Mouse (Mus musculus): ENCODE data around the gene Ubl4a.
"Not testable (repeated sequence)": the region's sequence is repeated elsewhere in the genome, so short reads cannot be mapped to it uniquely, and the experiment has no call there.

Gene Ubl4a

GRCm38 (mm10) chrX:74372888-74373549 is at the start of gene Ubl4a, which contains the start of gene Slc10a3:
Gene Ubl4a (minus strand): TSS chrX:74373218.
Gene Slc10a3 (minus strand): TSS chrX:74373349.
- POLR2A ChIA-PET, result interaction anchor here (0.6 to 6.6 kb wide), 55 partner anchors 10 to 657 kb away, joined by 3 to 106 read pairs (median 4); partner anchors contain the start of genes Emd (in 3 of the 4), G6pdx (in 3 of the 4), Rpl10 (in 3 of the 4) and Fam3a (in 2 of the 4)
- CTCF ChIA-PET, result interaction anchor here (0.6 to 1.4 kb wide), 6 partner anchors 20 to 341 kb away, joined by 3 to 9 read pairs (median 4); partner anchors contain the start of genes Flna (in 1 of the 4) and Lage3 (in 1 of the 4)

- CTCF ChIA-PET, result interaction anchor here (0.6 to 3.1 kb wide), 12 partner anchors 15 to 615 kb away, joined by 3 to 54 read pairs (median 8); partner anchors contain the start of genes Fam3a (in 2 of the 4), Flna (in 2 of the 4), Ikbkg (in 2 of the 4) and G6pdx (in 1 of the 4)
- POLR2A ChIA-PET, result interaction anchor here in 2 of 4 experiments (0.7 to 2.5 kb wide), 7 partner anchors 16 to 499 kb away, joined by 3 to 12 read pairs (median 4); partner anchors contain the start of genes G6pdx (in 2 of the 2), Fam3a (in 1 of the 2), Flna (in 1 of the 2) and Ikbkg (in 1 of the 2)
These were observed 40.4 kb upstream of the Ubl4a start for GRCm38 (mm10) chrX:74413377-74413776.

- CTCF ChIA-PET, result interaction anchor here in 1 of 4 experiments (3.3 kb wide), 1 partner anchor 159 kb away, joined by 8 read pairs; the partner anchor contains the start of gene Flna
- POLR2A ChIA-PET, result interaction anchor here in 2 of 4 experiments (1.6 to 2.0 kb wide), 2 partner anchors 15 to 138 kb away, joined by 4 to 7 read pairs; partner anchors contain the start of genes Fam3a (in 1 of the 2), Ikbkg (in 1 of the 2) and Rpl10 (in 1 of the 2)
These were observed 35.3 kb upstream of the Ubl4a start for GRCm38 (mm10) chrX:74408340-74408739.

- POLR2A ChIA-PET, result interaction anchor here in 1 of 4 experiments (2.4 kb wide), 1 partner anchor 29 kb away, joined by 5 read pairs; the partner anchor contains the start of gene G6pdx
- CTCF ChIA-PET, result no interaction called here
These were observed 27.1 kb upstream of the Ubl4a start for GRCm38 (mm10) chrX:74400136-74400535.

GRCm38 (mm10) chrX:74392535-74393443 is 19.8 kb upstream of the Ubl4a start, which contains the start of the genes Fam3a and Ikbkg:
Gene Fam3a (minus strand): TSS chrX:74393272.
Gene Ikbkg (plus strand): TSS chrX:74393290.
- ChIA-PET CTCF (interaction anchor here in 3 of 4 experiments (0.6 to 1.6 kb wide), 10 partner anchors 11 to 144 kb away, joined by 3 to 11 read pairs (median 3); partner anchors contain the start of genes Emd (in 1 of the 3), Flna (in 1 of the 3), G6pdx (in 1 of the 3) and Taz (in 1 of the 3)), POLR2A (interaction anchor here in 3 of 4 experiments (0.6 to 3.2 kb wide), 55 partner anchors 11 to 763 kb away, joined by 3 to 43 read pairs (median 5); partner anchors contain the start of genes Flna (in 3 of the 3), G6pdx (in 3 of the 3), Rpl10 (in 3 of the 3) and Fam50a (in 2 of the 3))

- ChIA-PET CTCF (no interaction called here), POLR2A (interaction anchor here in 3 of 4 experiments (1.2 to 1.7 kb wide), 5 partner anchors 15 to 58 kb away, joined by 3 to 5 read pairs (median 3); partner anchors contain the start of genes Slc10a3 (in 2 of the 3), Ubl4a (in 2 of the 3) and G6pdx (in 1 of the 3))
These were observed 15.1 kb upstream of the Ubl4a start for GRCm38 (mm10) chrX:74388153-74388552.

GRCm38 (mm10) chrX:74384451-74384850 is 11.4 kb upstream of the Ubl4a start:
- POLR2A ChIA-PET, result interaction anchor here in 2 of 4 experiments (0.6 to 1.5 kb wide), 2 partner anchors 114 to 790 kb away, joined by 4 to 17 read pairs; partner anchors contain the start of gene Rpl10 (in 1 of the 2)
- CTCF ChIA-PET, result interaction anchor here in 1 of 4 experiments (0.5 kb wide), 1 partner anchor 136 kb away, joined by 3 read pairs; no protein-coding TSS in a partner anchor

- ChIA-PET CTCF (interaction anchor here in 3 of 4 experiments (0.5 to 2.0 kb wide), 4 partner anchors 9 to 120 kb away, joined by 3 to 9 read pairs (median 4); no protein-coding TSS in a partner anchor), POLR2A (interaction anchor here (0.7 to 6.6 kb wide), 43 partner anchors 9 to 453 kb away, joined by 3 to 106 read pairs (median 4); partner anchors contain the start of genes Rpl10 (in 4 of the 4), Fam3a (in 3 of the 4), Ikbkg (in 3 of the 4) and G6pdx (in 2 of the 4))
These were observed 4.7 kb downstream of the Ubl4a start for GRCm38 (mm10) chrX:74368209-74368909.

GRCm38 (mm10) chrX:74367512-74367911 is 5.5 kb downstream of the Ubl4a start:
- ChIA-PET POLR2A (interaction anchor here (0.8 to 6.6 kb wide), 26 partner anchors 8 to 453 kb away, joined by 3 to 106 read pairs (median 4); partner anchors contain the start of genes Rpl10 (in 4 of the 4), Fam3a (in 2 of the 4), G6pdx (in 2 of the 4) and Gdi1 (in 2 of the 4)), CTCF (interaction anchor here in 2 of 4 experiments (1.2 to 2.0 kb wide), 5 partner anchors 10 to 344 kb away, joined by 3 to 9 read pairs (median 3); partner anchors contain the start of gene Irak1 (in 1 of the 2))

GRCm38 (mm10) chrX:74359171-74359570 is 13.8 kb downstream of the Ubl4a start:
- CTCF ChIA-PET, result interaction anchor here in 3 of 4 experiments (0.6 to 0.8 kb wide), 3 partner anchors 52 to 111 kb away, joined by 3 to 8 read pairs (median 3); no protein-coding TSS in a partner anchor
- POLR2A ChIA-PET, result interaction anchor here in 3 of 4 experiments (0.6 to 1.5 kb wide), 15 partner anchors 8 to 393 kb away, joined by 3 to 9 read pairs (median 4); partner anchors contain the start of genes Fam3a (in 2 of the 3), Ikbkg (in 2 of the 3), Rpl10 (in 2 of the 3) and Atp6ap1 (in 1 of the 3)

- POLR2A ChIA-PET, result interaction anchor here in 1 of 4 experiments (0.7 kb wide), 1 partner anchor 16 kb away, joined by 3 read pairs; the partner anchor contains the start of genes Slc10a3 and Ubl4a
- CTCF ChIA-PET, result not testable (repeated sequence)
These were observed 15.9 kb downstream of the Ubl4a start for GRCm38 (mm10) chrX:74357069-74357468.

GRCm38 (mm10) chrX:74353467-74353770 is 19.6 kb downstream of the Ubl4a start, which contains the start of gene Lage3:
Gene Lage3 (minus strand): TSS chrX:74353618.
- POLR2A ChIA-PET, result interaction anchor here in 3 of 4 experiments (0.5 to 3.1 kb wide), 26 partner anchors 9 to 1365 kb away, joined by 3 to 24 read pairs (median 4); partner anchors contain the start of genes Rpl10 (in 3 of the 3), Plxna3 (in 2 of the 3), Slc10a3 (in 2 of the 3) and Ubl4a (in 2 of the 3)

GRCm38 (mm10) chrX:74352645-74353466 is 20.2 kb downstream of the Ubl4a start:
- CTCF ChIA-PET, result interaction anchor here in 1 of 4 experiments (0.6 to 1.0 kb wide), 2 partner anchors 21 to 104 kb away, joined by 3 to 6 read pairs; partner anchors contain the start of gene Flna
- POLR2A ChIA-PET, result interaction anchor here in 3 of 4 experiments (0.5 to 3.1 kb wide), 28 partner anchors 9 to 1365 kb away, joined by 3 to 24 read pairs (median 4); partner anchors contain the start of genes Rpl10 (in 3 of the 3), Plxna3 (in 2 of the 3), Slc10a3 (in 2 of the 3) and Ubl4a (in 2 of the 3)

More at GRCm38 (mm10) chrX:74353467-74353770, 19.6 kb downstream of the Ubl4a start, which contains the start of gene Lage3:
- CTCF ChIA-PET, result interaction anchor here in 1 of 4 experiments (0.6 to 1.0 kb wide), 2 partner anchors 20 to 104 kb away, joined by 3 to 6 read pairs; partner anchors contain the start of gene Flna

GRCm38 (mm10) chrX:74330166-74330930 is 42.7 kb downstream of the Ubl4a start:
- CTCF ChIA-PET, result interaction anchor here in 1 of 4 experiments (1.3 kb wide), 1 partner anchor 10 kb away, joined by 4 read pairs; no protein-coding TSS in a partner anchor
- POLR2A ChIA-PET, result interaction anchor here in 3 of 4 experiments (0.7 to 5.0 kb wide), 19 partner anchors 9 to 401 kb away, joined by 3 to 43 read pairs (median 4); partner anchors contain the start of genes Rpl10 (in 3 of the 3), Gdi1 (in 2 of the 3), Fam50a (in 1 of the 3) and Lage3 (in 1 of the 3)
